Mouse (Mus musculus) myocyte (in vitro differentiated cells): Measurements from ENCODE around the gene Olfr101.

ENCODE experiments used
- CEBPB ChIP-seq: IDR thresholded peaks from 2 replicates; pipeline ENCODE4 v1.6.1; 2011; ENCODE audit warnings: mild to moderate bottlenecking, moderate library complexity; ENCODE audit not compliant: poor library complexity, insufficient read depth, severe bottlenecking
- MAX ChIP-seq: IDR thresholded peaks from one replicate; pipeline ENCODE4 v1.6.1; 2011; ENCODE audit warnings: low read depth, mild to moderate bottlenecking, control low read depth
- TCF12 ChIP-seq: IDR thresholded peaks from one replicate; pipeline ENCODE4 v1.6.1; 2011; ENCODE audit warnings: mild to moderate bottlenecking, control low read depth; ENCODE audit not compliant: poor library complexity, insufficient read depth, severe bottlenecking

DNA sequence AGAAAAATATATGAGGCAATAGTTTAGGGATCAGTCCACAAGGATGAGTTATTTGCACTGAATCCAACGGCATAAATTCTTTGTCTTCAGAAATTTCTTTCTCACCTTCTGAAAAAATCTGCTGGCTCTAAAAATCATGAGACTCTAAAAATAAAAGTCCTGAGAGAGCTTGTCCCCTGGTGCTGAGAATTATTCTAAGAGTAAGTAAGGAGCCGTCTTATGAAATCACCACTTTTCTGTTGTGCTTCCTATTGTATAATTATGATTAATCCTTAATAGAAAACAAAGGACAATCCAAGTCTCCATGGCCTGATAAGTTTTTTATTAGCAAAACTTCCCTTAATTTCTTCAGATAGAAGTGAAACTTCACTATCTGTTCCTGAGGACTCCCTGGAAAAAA lies 35.5 kb upstream of the Olfr101 start, which contains the start of gene Olfr103:
- TF ChIP-seq MAX, result no peak
- no peak for TF ChIP-seq CEBPB
- no peak for TF ChIP-seq TCF12
